Mouse (Mus musculus) kidney, postnatal 36 days (tissue): ENCODE data around the gene Sox5.

Experiments
- DNase-seq, 2 experiments: peaks; one replicate each; pipeline ENCODE4 v3.0.0; 2021 to 2022; ENCODE audit warnings: mixed read lengths in 2 of 2

The Sox5 gene

DNA sequence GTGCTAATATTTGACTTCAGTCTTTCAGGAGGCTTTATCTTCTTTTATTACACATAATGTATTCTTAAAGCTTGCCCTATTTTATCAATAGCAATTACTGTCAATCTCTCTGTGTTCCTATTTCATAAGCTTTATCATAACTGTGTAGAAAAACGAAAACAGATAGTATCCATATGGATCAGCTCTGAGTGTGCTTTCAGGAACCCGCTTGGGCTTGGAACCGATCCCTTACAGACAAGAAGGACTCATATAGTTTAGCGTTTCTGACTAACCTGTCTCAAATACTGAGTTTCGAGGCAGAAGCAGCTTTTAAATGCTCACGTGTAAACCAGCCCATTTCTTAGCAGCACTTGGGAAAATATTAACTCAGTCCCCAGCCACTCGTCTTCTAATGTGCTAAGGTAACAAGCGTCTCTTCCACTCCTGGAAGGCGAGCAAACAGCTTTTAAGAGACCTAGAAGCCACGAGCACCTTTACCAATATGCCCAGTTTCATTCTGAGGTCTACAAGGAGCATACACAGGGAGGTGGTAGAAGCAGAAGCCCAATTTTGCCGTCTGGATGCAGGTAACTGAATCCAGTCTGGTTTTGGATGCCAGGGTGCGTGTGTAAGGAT is 706.3 kb downstream of the Sox5 start:
- DNase-seq: no peak

DNA sequence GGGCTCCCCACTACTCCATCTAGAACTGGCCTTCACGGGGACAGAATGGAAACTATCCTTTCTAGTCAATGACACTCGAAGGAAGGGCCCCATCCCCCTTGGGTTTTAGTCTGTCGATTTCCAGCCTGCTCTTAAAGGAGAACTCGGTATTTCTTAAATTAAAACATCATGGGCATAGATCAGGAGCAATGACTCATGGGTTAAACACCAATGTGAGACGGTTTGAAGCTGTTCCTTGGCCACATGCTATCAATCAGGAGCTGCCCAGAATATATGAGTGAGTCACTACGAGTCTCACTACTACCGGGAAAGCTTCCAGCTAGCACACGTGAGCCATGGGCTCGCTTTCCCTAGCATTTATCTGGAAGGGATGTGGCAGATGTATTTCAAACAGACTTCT is 707.0 kb downstream of the Sox5 start:
- DNase-seq: no peak

DNA sequence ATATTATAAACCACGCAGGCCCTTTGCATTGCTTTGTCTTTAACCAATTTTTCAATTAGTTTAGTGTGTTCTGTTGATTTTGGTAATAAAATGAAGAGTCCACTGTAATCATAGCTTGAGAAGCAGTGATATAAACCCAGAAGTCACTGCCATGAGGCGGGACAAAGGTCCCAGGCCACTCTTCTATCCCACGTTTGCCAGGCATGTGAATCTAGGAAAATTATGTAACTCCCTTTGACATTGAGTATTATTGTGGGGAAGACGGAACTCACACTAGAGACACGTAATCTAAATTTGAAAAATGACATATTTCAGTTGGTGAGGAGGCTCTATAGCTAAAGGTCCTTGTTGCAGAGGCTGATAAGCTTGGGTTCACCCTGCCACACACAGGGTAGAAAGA is 711.3 kb downstream of the Sox5 start:
- DNase-seq: no peak

DNA sequence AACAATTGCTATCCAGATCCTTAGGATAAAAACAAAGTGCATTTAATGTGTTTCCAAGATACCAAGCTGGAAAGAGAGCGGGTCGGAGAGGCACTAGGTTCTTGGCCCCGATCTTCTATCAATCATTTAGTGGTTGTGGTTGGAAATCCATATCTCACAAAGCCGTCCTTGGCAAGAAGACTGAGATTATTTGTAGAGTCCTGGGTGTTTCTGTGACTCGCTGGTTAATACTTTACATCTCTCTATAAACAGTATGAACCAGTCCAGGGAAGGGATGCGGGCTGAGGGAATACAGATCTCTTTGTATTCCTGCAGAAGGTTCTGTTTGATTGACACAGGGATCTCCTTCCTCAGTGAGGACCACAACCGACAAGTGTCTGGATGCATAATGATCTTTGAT is 714.3 kb downstream of the Sox5 start:
- no peak for DNase-seq

DNA sequence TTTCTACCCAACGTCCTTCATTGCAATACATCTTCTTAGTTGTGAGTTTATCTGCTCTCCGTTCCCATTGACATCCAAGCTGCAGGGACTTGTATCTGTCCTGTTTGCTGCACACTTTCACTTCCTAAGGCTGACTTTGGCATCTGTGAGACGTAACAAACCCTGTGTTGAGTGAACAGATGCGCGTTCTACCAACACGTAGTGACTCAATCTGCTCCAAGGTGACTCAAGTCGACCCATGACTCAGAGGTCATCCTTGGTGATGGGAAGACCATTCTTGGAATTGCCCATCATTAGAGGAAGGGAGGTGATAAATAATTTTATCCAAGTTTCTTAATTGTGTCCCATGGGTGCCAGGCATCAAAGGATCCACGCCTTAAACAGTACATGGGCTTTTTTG is 719.3 kb downstream of the Sox5 start:
- no peak for DNase-seq

DNA sequence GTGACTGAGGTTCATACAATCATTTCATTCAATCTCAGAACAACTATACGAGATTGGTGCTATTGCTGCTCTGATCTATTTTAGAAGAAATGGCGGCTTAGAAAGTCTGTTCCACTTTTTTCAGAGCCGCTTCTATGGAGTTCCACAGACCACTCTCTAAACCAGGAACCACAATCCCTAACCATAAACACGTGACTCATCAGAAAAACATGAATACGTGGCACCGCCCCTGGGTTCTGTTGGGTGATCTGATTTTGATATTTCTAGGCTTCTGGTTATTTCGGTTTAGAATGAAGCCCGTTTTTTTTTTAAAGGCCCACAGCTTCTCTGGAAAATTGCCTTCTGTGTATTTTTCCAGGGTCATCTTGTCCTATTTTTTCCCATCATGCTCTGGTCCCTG is 720.0 kb downstream of the Sox5 start:
- no peak for DNase-seq

DNA sequence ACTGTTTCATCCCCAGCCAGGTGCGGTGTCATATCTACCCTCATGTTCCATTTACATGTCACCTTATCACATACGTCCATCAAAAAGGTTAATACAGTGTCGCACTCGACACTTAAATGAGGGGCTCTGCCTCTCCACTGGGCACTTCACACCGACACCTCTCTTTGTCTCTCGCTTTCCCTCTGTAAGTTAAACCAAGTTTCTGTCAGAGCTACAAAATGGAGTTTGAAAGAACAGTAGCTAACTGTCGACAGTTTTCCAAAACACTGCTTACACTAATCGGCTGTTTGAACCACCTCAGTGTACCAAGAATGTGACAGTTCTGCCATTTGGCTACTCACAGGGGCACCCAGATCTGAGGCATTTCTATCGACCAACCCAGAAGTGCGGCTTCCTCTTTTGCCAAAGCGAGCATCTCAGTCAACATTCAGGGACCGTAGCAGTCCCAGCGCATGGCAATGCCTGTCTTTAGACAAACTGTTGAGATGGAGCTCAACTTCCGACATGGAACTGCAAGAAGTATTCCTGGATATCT is 724.6 kb downstream of the Sox5 start:
- no peak for DNase-seq

DNA sequence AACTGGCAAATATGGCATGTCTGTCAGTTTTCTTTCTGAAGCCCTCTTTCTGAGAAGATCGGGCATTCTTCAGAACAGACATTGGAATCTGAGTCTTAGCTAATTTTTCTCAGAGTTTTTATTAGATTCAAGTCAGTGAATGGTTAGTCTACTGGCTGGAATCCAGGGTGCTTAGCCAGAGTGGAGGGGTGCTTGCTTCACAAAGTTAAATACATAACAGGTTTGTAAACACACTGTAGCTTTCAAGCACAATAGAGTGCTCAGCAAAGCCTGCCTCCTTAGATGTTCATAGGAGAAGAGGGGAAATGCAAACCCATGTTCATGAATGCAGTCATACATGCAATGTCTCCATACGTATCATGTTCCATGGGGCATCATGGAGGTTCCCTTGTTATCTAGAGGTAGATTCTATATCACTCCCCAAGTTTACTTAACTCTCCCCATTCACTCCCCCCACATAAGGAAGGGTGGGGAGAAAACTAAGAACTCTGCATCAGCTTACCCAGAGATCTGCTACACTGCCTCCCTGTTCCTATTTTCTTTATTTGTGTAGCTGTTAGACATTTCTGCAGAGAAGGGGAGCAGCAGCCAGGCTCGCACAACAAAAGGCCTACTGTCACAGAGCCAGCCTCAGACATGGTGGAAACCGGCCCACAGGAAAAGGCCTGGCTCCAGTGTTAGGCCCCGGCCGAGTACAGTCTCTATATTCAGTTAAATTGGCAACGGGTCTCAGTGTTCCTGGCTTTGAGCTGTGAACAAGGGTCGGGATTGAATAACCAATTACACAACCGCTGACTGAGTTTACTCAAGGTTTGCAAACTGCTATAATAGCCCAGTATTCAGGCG is 725.3 kb downstream of the Sox5 start:
- DNase-seq: peak; percentile 32 to 38

DNA sequence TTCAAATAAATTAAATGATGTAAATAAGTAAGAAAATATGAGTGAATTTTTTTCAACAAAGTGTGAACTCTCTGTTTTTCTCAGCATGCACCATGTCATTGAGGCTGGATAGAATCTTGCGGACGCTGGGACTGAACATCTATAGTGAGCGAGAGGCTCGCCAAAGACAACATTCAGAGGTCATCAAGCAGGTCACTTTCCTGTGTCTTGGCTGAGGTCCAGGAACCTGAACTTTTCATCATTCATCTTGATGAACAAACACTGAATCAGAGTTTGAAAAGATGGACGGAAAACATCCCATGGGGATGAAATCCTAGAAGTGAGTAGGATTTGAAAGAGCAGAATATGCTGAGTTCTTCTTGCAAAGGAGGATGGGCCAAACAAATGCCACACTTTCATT is 729.3 kb downstream of the Sox5 start:
- DNase-seq: no peak

DNA sequence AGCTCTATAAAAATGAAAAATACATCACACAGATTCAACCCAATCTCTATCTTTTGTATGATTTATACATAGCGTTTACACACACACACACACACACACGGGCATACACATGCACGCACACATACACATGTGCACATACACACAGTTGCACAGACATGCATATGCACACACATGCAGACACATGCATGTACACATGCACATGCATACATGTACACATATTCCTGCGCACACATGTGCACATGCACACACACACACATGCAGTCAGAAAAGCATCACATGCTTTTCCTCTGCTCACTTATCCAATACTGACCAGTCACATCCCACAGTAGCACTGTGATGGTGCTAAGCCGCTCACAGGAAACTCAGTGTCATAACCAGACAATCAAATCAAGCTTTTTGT is 730.5 kb downstream of the Sox5 start:
- no peak for DNase-seq

DNA sequence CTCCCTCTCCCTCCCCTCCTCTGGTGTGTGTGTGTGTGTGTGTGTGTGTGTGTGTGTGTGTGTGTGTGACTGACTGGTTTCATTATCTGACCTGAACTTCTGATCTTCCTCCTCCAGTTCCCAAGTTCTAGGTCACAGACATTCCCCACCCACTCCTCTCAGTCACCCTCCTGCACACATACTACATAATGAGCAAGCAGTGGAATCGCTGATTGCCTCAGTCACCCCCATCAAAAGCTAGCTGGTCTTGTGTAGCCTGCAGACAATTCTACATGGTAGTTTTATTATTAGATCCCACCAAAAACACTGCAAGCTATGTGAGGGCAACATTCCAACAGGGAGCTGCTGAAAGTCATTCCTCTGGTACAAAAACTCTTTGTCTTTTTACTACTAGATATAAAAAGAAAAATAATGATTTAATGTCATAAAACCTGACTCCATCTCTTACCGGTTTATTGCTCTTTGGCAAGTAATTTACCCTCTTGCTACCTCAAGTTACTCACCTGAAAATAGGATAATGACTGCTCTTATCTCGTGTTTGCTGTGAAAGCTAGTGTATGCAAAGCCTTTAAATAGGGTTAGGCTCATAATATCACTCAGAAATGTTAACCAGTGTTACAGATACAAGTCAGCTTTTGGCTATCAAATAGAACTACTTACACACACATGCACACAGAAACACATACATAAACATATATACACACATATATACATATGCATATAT is 733.4 kb downstream of the Sox5 start:
- no peak for DNase-seq

DNA sequence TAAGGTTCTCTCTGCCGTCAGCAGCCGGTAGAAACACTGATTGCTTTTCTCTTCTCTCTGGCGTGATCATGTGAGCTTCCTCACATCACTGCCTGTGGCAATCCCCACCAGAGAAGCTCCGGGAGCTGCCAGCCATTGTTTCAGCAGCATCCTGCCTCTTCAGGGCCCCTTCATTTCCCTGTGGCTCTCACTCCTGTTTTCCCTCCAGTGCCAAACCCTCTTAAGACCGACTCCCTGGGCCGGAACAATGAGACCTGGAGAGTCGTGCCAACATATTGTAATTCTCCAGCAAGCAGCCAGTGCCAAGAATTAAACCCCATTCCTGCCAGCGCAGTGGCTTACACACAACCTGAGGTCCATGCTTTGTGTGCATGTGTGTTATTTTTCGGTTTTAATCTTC is 736.3 kb downstream of the Sox5 start:
- DNase-seq: no peak

DNA sequence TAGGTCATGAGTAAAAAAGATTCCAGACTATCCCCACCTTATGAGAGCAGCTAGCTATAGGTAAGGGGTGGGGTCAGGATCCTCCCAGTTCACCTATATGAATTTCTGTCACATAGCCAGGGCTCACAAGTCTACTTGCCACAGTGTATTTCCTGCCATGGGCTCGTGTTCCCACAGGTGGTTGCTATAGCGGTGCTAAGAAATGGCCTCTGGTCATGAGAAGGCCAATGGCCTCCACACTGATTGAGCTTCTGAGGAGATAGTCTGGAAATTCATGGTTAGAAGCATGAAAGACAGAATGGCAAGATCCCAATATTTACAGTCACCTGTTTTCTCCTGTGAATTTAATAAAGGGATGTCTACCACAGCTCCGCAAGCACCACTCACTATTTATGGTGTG is 737.4 kb downstream of the Sox5 start:
- DNase-seq: no peak

DNA sequence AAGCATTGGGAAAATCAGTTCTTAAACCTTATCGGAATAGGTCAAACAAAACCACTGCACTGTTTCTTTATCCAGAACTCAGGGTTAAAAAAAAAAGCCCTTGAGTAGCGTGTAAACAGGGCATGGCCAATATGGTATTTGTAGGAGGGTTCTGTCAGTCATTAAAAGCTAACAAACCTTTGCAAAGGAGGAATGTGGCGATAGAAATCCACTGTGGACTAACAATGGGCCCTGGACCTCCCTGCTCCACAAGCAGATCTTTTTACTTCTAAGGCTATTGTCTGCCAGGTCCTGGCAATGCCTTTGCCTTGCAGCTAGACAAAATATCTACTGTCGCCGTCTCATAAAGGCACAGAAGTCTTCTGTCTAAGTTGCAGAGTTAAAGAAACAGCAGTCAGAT is 738.8 kb downstream of the Sox5 start:
- DNase-seq: no peak

DNA sequence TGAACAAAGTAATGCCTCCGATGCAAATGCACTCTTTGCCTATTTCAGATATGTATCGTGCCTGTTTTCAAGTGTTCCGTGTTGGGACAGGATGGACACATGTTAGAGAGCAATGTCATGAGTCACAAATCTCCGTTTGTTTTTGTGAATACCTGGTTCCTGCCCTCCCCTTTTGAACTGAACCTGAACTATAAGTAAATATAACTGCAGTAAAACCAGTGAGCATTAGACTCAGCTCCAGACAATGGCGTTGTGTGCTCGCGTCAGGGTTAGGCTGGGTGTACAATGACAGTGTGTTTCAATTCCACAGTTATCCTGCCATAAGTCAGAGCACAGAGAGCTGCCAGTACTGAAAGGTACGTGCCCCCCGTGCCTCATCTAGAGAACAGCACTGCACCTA is 739.8 kb downstream of the Sox5 start:
- no peak for DNase-seq

DNA sequence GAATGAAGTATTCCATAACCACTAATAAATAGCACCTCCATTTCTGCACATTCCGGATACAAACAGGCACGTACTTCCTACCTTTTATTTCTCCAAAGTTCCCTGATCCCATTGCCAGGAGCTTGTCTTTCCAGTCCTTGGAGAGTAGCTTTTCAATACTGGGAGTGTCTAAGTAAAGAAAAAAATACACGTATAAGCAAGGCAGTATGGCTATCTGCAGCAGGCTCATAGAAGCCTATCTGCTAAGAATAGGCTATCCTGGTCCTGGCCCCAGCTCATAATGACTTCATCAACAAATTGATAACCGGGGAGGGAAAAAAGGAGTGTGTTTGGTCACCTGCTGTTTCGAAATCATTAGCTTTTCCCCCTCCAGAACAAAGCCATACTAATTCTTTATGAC is 740.6 kb downstream of the Sox5 start:
- DNase-seq: no peak

DNA sequence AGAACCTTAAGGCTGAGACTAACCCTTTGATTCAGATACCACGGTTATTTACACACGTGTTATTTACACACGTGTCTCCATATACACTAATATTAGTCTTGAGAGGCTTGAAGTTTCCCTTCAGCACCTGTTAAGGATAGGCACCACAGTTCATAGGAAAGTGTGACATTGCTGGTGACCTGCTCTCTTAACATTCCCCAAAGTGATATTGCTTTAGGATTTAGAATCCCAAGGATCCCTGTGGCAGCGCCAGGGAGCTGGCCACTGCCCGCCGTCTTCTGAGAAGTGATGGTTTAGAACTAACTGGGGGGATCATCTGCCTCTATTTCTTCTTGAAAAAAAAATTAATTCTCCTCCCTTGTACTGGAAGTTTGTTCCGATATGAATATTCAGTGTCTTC is 741.4 kb downstream of the Sox5 start:
- no peak for DNase-seq

DNA sequence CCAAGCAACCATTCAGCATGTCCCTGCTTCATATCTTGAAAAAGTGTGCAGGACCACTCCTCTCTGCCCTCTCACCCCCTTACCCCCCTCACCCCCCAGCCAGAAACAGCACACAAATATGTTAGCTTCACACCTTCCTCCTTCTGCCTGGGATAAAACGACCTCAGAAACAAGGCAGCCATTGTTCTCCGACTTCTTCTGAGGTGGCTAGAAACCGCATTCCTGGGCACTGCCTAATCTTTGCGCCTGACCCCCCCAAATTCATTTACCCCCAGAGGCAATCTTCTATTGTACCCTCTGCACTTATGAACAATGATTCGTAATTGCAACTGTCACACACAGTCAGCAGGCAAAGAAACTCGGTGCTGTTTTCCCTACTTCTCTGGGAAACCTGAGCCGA is 742.6 kb downstream of the Sox5 start:
- DNase-seq: no peak

DNA sequence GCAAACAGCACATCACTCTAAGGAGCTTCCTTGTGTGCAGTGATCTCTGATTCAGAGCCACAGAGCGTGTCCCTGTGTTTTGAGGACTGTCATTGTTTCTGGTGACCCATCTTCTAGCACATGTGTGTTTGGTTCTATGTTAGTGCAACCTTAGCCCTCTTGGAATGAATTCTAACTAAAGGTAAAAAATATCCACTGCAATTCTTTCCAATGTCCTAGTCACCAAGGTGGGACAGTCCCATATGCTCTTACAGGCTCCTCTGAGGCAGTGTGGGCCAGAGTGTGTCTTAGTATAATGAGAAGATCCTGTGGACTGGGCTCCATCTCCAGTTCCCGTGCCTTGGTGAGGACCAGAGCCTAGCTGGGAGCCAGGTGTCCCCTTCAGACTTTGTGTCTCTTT is 748.6 kb downstream of the Sox5 start:
- no peak for DNase-seq

DNA sequence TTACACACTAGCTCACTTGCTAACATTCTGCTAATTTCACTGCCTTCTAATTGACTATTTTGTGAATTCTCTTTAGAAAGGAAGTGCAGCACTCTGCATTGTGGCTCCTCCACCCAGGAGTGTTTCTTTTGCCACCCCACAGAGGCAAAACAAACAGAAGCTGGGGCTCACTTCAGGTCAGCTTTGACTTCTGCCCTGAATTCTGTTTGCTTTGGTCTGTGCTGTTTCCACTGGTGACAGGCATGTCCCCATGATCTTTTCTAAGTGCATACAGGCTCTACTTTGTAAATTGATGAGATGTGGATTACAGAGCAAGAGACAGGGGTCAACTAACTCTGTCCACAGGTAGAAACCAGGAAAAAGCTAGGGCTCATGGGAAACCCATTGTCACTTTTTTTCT is 764.8 kb downstream of the Sox5 start:
- DNase-seq: no peak

DNA sequence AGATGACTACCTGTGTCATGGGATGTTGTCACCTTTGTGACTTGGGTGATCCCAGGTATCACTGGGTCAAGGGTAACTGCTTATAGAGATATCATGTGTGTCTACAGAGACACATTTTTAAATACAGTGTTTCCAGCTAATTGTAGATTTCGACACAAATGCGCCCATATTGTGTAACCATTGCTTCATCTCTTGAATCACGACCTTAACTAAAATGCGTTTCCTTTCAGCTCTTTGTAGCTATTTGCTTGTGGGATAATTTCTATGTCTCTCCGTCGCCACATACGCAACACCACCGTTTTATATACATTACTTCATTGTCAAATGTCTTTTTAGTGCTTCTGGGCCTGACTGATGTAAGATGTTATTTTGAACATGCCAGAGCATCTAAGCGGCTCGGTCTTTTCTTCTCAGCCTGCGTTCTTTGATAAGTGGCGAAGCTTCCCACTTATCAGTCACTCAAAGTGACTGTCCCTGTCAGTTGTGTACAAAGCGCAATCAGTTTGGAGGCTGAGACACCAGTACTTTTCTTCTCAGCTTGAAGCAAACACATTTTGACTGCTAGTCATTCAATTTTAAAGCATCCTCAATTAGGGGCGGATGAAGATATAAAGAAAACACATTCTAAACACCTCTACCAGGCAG is 769.8 kb downstream of the Sox5 start:
- no peak for DNase-seq

DNA sequence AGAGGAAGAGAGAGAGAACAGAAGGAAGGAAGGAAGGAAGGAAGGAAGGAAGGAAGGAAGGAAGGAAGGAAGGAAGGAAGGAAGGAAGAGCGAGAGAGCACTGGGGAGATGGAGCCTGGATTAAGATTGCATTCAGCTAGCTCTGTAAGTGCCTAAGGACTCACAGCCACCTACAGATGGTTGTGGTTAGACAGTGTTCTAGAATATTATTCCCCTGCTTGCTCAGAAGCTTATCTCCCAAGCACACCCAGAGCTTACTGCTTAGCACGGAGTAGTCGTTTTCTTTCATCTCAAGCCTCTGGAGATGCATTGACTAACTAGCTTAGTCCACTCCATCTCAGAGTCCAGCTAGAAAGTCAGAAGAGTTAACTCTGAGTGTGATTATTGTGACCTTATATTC is 770.8 kb downstream of the Sox5 start:
- no peak for DNase-seq

DNA sequence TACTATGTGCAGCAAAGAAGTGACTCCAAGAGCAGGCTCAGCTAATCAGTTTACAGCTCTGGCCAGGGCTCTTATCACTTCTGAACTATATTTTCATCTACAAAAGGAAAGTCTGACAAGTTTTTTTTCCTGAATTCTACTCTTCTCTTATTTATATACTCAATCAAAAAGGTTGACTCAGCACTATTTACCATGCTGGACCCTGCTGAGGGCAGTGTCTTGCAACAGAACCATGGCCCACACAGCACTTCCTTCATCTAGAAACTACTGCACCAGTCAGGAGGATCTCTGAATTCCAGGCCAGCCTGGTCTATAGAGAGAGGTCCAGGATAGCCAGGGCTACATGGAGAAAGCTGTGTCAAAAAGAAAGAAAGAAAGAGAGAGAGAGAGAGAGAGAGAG is 771.5 kb downstream of the Sox5 start:
- DNase-seq: no peak
